ENCODE assay signal across 11 mouse cellular contexts in the genomic region with DNA sequence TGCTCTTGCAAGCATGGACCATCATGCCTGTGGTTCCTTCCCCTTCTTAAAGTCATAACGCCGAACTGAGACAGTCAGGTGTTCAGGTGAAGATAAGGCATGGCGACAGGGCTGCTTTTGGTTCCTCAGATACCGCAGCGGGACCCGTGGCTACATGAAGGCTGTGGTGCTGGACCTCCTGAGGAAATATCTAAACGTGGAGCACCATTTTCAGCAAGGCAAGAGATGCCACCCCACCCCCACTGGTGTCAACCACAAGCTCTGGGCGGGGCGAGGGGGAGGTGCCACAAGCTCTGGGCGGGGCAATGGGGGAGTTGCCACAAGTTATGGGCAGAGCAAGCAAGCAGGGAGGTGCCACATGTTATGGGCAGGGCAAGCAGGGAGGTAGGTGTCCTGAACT.
A peak's percentile ranks its signal among the peaks of the same experiment; 100 is the strongest.
DNase-seq lines count a peak whose midpoint lies in the region; ATAC-seq and TF ChIP-seq lines count a peak whose summit lies in the region.
"Had no signal": no experiment of that assay in that cellular context is flagged by ENCODE, and none has a peak within 500 bp of the region (broad histone marks: within the 10 kb centered on the region; RNA-seq: fewer than 3 reads in every experiment).

No protein-coding gene starts in this region.

- peak overlapping the region; percentile 40 for H3K4me2 ChIP-seq in liver, embryonic 11.5 days
- H3K4me2 ChIP-seq in neural tube, embryonic 15.5 days, result no peak overlapping the region
- H3K4me2 ChIP-seq in kidney, embryonic 16.5 days (replicated peaks; ENCODE audit: low read depth, low read length), result no peak overlapping the region
- H3K4me2 ChIP-seq: hindbrain, embryonic 13.5 days had no signal

- no peaks in the 10 kb centered on the region for H3K36me3 ChIP-seq in liver, embryonic 11.5 days (ENCODE audit: control insufficient read depth, insufficient read depth, low read length)
- no peaks in the 10 kb centered on the region for H3K36me3 ChIP-seq in neural tube, embryonic 15.5 days
- no peaks in the 10 kb centered on the region for H3K36me3 ChIP-seq in kidney, embryonic 16.5 days (ENCODE audit: insufficient read depth, low read length)
- H3K36me3 ChIP-seq: hindbrain, embryonic 13.5 days had no signal

- 37% methylated on average over 10 of the region's 10 CpGs for WGBS in liver, embryonic 11.5 days
- 76% methylated on average over 10 of the region's 10 CpGs for WGBS in neural tube, embryonic 15.5 days
- WGBS in kidney, embryonic 16.5 days, result 73% methylated on average over 10 of the region's 10 CpGs

- peak; percentile 87 for ATAC-seq in liver, embryonic 11.5 days (replicated peaks; ENCODE audit: low FRiP score)
- no peak for ATAC-seq in neural tube, embryonic 15.5 days (ENCODE audit: low FRiP score)
- no peak for ATAC-seq in kidney, embryonic 16.5 days (ENCODE audit: low FRiP score, low TSS enrichment)
- ATAC-seq: forebrain, embryonic 16.5 days had no signal

- H3K9me3 ChIP-seq in liver, embryonic 11.5 days (ENCODE audit: control insufficient read depth, low read length), result no peaks in the 10 kb centered on the region
- H3K9me3 ChIP-seq in neural tube, embryonic 15.5 days (replicated peaks), result no peaks in the 10 kb centered on the region
- no peaks in the 10 kb centered on the region for H3K9me3 ChIP-seq in kidney, embryonic 16.5 days (ENCODE audit: low read length)
- H3K9me3 ChIP-seq: hindbrain, embryonic 13.5 days had no signal

- H3K4me3 ChIP-seq in liver, embryonic 11.5 days (ENCODE audit: low read depth, low read length), result no peak overlapping the region; the same call in 1 of the 2 replicates
- no peak overlapping the region for H3K4me3 ChIP-seq in neural tube, embryonic 15.5 days (replicated peaks)
- no peak overlapping the region for H3K4me3 ChIP-seq in layer of hippocampus, adult 2 months
- no peak overlapping the region for H3K4me3 ChIP-seq in kidney, embryonic 16.5 days (ENCODE audit: low read length)
- H3K4me3 ChIP-seq: heart, adult 2 months; hindbrain, embryonic 13.5 days had no signal

- peaks cover 4% of the 10 kb centered on the region; the same call in 1 of the 2 replicates for H3K4me1 ChIP-seq in liver, embryonic 11.5 days (replicated peaks; ENCODE audit: control insufficient read depth, insufficient read depth, low read length)
- H3K4me1 ChIP-seq in neural tube, embryonic 15.5 days, result no peaks in the 10 kb centered on the region
- H3K4me1 ChIP-seq in kidney, embryonic 16.5 days (ENCODE audit: insufficient read depth, low read length), result no peaks in the 10 kb centered on the region
- H3K4me1 ChIP-seq: hindbrain, embryonic 13.5 days had no signal

- H3K27ac ChIP-seq in liver, embryonic 11.5 days (ENCODE audit: low read depth, low read length), result no peak overlapping the region
- no peak overlapping the region for H3K27ac ChIP-seq in neural tube, embryonic 15.5 days (replicated peaks)
- H3K27ac ChIP-seq in layer of hippocampus, adult 2 months, result no peak overlapping the region
- no peak overlapping the region for H3K27ac ChIP-seq in kidney, embryonic 16.5 days (ENCODE audit: low read length)
- H3K27ac ChIP-seq: heart, adult 2 months; hindbrain, embryonic 13.5 days had no signal

- no peak overlapping the region for H3K9ac ChIP-seq in liver, embryonic 11.5 days (ENCODE audit: low read depth, low read length)
- no peak overlapping the region for H3K9ac ChIP-seq in neural tube, embryonic 15.5 days (replicated peaks)
- no peak overlapping the region for H3K9ac ChIP-seq in kidney, embryonic 16.5 days (replicated peaks; ENCODE audit: low read length)
- H3K9ac ChIP-seq: hindbrain, embryonic 13.5 days had no signal

- no peaks in the 10 kb centered on the region for H3K27me3 ChIP-seq in liver, embryonic 11.5 days (replicated peaks; ENCODE audit: control insufficient read depth, insufficient read depth, low read length)
- H3K27me3 ChIP-seq in neural tube, embryonic 15.5 days (replicated peaks), result no peaks in the 10 kb centered on the region
- H3K27me3 ChIP-seq in kidney, embryonic 16.5 days (ENCODE audit: insufficient read depth, low read length), result no peaks in the 10 kb centered on the region
- H3K27me3 ChIP-seq: hindbrain, embryonic 13.5 days had no signal

- DNase-seq in A20 (ENCODE audit: low read depth, low spot score), result peak; percentile 80
- peak; percentile 59 for DNase-seq in T-cell, adult 2 months (ENCODE audit: low spot score)
- DNase-seq in liver, embryonic 11.5 days (ENCODE audit: low spot score), result peak; percentile 77
- DNase-seq in spleen, postnatal 14 days (ENCODE audit: low spot score in 2 of 2), result peak; percentile 62 to 71
- no peak for DNase-seq in layer of hippocampus, adult 2 months (ENCODE audit: low spot score in 2 of 2)
- no peak for DNase-seq in adrenal gland, adult 2 months
- DNase-seq: heart, adult 2 months had no signal

- TF ChIP-seq CTCF in layer of hippocampus, adult 2 months (conservative IDR thresholded peaks at IDR 0.05), result no peak

Comparison
In these comparisons a context has a peak if more than half of its experiments do, and no peak if none do; other contexts are left out.
1. DNase-seq: peak in A20 (single experiment), T-cell, adult 2 months (single experiment), liver, embryonic 11.5 days (single experiment) and spleen, postnatal 14 days (2 of 2); none in layer of hippocampus, adult 2 months (0 of 2) and adrenal gland, adult 2 months (single experiment).